Mouse (Mus musculus) cortical plate, adult 2 months (tissue): ENCODE measurements around the gene Zmiz1. TPM values are rescaled to one million over a fixed set of nuclear protein-coding genes. Genes with fewer than 3 reads are reported as not detected.

Source experiments
- H3K27ac ChIP-seq: fragments of 200-500 bp; 2 replicates; pipeline ENCODE4 v1.5.1; 2012; ENCODE audit warnings: low read length, control low read depth, inconsistent platforms; ENCODE audit not compliant: insufficient read depth
- H3K4me1 ChIP-seq: fragments of 200-500 bp; 2 replicates; pipeline ENCODE4 v1.6.1; 2011; ENCODE audit warnings: low read length; ENCODE audit not compliant: control insufficient read depth, insufficient read depth
- H3K4me3 ChIP-seq: fragments of 200-500 bp; 2 replicates; pipeline ENCODE4 v1.5.1; 2011; ENCODE audit warnings: mild to moderate bottlenecking, low read length, control low read depth; ENCODE audit not compliant: insufficient read depth
- CTCF ChIP-seq: fragments of 200-500 bp; IDR thresholded peaks from 2 replicates; pipeline ENCODE4 v1.5.1; 2011; ENCODE audit warnings: mild to moderate bottlenecking, control low read depth, low read length; ENCODE audit not compliant: insufficient read depth; ENCODE audit errors: extremely low read depth
- POLR2A ChIP-seq: fragments of 200-500 bp; IDR thresholded peaks from 2 replicates; pipeline ENCODE4 v1.6.1; 2011; ENCODE audit warnings: mild to moderate bottlenecking, low read length, control low read depth; ENCODE audit not compliant: insufficient read depth; ENCODE audit errors: extremely low read depth
- polyA plus RNA-seq: library from polyadenylated mRNA; depleted of rRNA; stranded (reverse); fragments of >200 nt; gene quantifications from 2 replicates; pipeline ENCODE4 v1.2.3, GENCODE M21; 2012

Zmiz1 gene
- polyA plus RNA-seq, 1 experiment, result 36.9 TPM

- H3K4me1 ChIP-seq, result peaks cover 3% of the 10 kb centered on the region; the same call in 1 of the 2 replicates
- TF ChIP-seq CTCF (no peak), POLR2A (no peak)
- no peak overlapping the region for H3K4me3 ChIP-seq
- no peak overlapping the region for H3K27ac ChIP-seq
These were observed 145.6 kb downstream of the Zmiz1 start for GRCm38 (mm10) chr14:25604395-25605142.

GRCm38 (mm10) chr14:25606372-25607140 is 147.6 kb downstream of the Zmiz1 start:
- TF ChIP-seq POLR2A (no peak), CTCF (no peak)
- Histone ChIP-seq H3K4me3 (peak overlapping the region; percentile 56), H3K27ac (peak overlapping the region; percentile 80; the same call in 1 of the 2 replicates), H3K4me1 (peaks cover 12% of the 10 kb centered on the region)

- peak overlapping the region; percentile 56 for H3K4me3 ChIP-seq
- H3K27ac ChIP-seq, result peak overlapping the region; percentile 80
- peaks cover 12% of the 10 kb centered on the region for H3K4me1 ChIP-seq
- no peak for TF ChIP-seq POLR2A
- TF ChIP-seq CTCF, result no peak
These were observed 148.4 kb downstream of the Zmiz1 start for GRCm38 (mm10) chr14:25607141-25607967.

- Histone ChIP-seq H3K27ac (peak overlapping the region; percentile 59), H3K4me3 (peak overlapping the region; percentile 56), H3K4me1 (peaks cover 12% of the 10 kb centered on the region)
- TF ChIP-seq CTCF, result no peak
- TF ChIP-seq POLR2A, result peak; percentile 70; the same call in 1 of the 2 replicates
These were observed 149.0 kb downstream of the Zmiz1 start for GRCm38 (mm10) chr14:25607968-25608491.

GRCm38 (mm10) chr14:25608618-25609017 is 149.6 kb downstream of the Zmiz1 start:
- H3K27ac ChIP-seq, result peak overlapping the region; percentile 57
- peak overlapping the region; percentile 56 for H3K4me3 ChIP-seq
- H3K4me1 ChIP-seq, result peaks cover 12% of the 10 kb centered on the region
- TF ChIP-seq CTCF, result no peak
- TF ChIP-seq POLR2A, result no peak

- Histone ChIP-seq H3K4me3 (peak overlapping the region; percentile 56; the same call in 1 of the 2 replicates), H3K4me1 (peaks cover 12% of the 10 kb centered on the region), H3K27ac (no peak overlapping the region)
- TF ChIP-seq POLR2A, result no peak
- no peak for TF ChIP-seq CTCF
These were observed 150.4 kb downstream of the Zmiz1 start for GRCm38 (mm10) chr14:25609355-25609754.

- Histone ChIP-seq H3K4me3 (peak overlapping the region; percentile 22), H3K4me1 (peaks cover 12% of the 10 kb centered on the region), H3K27ac (no peak overlapping the region)
- TF ChIP-seq CTCF (no peak), POLR2A (no peak)
These were observed 151.6 kb downstream of the Zmiz1 start for GRCm38 (mm10) chr14:25610396-25611158.

- Histone ChIP-seq H3K27ac (no peak overlapping the region), H3K4me1 (peaks cover 12% of the 10 kb centered on the region), H3K4me3 (no peak overlapping the region; the same call in 1 of the 2 replicates)
- TF ChIP-seq POLR2A (no peak), CTCF (no peak)
These were observed 152.2 kb downstream of the Zmiz1 start for GRCm38 (mm10) chr14:25611159-25611697.
